Mouse (Mus musculus) midbrain, embryonic 12.5 days (tissue): ENCODE measurements at regions not wholly inside any gene's neighbourhood (a gene's known extent, or its start where the extent isn't known, plus 50 kb on each side); places are given as distances from the start of the nearest gene placed in this dataset.

Source experiments
- ATAC-seq: fragments of 200-750 bp; cut with Nextera tagmentation; 2 replicates; pipeline ENCODE4 v1.8.0; 2017; ENCODE audit warnings: low read depth, moderate TSS enrichment, moderate library complexity; ENCODE audit not compliant: low FRiP score
- H3K27ac ChIP-seq: fragments of 300-500 bp; sonication (generic); replicated peaks from 2 replicates; pipeline ENCODE4 v1.5.1; 2016; ENCODE audit warnings: mild to moderate bottlenecking
- H3K27me3 ChIP-seq: fragments of 300-500 bp; sonication (generic); 2 replicates; pipeline ENCODE4 v1.6.1; 2016; ENCODE audit warnings: mild to moderate bottlenecking
- H3K36me3 ChIP-seq: fragments of 300-500 bp; sonication (generic); 2 replicates; pipeline ENCODE4 v1.6.1; 2016
- H3K4me1 ChIP-seq: fragments of 300-500 bp; sonication (generic); 2 replicates; pipeline ENCODE4 v1.6.1; 2016
- H3K4me2 ChIP-seq: fragments of 300-500 bp; sonication (generic); replicated peaks from 2 replicates; pipeline ENCODE4 v1.6.1; 2016; ENCODE audit warnings: mild to moderate bottlenecking, moderate library complexity
- H3K4me3 ChIP-seq: fragments of 300-500 bp; sonication (generic); 2 replicates; pipeline ENCODE4 v1.5.1; 2016; ENCODE audit warnings: mild to moderate bottlenecking
- H3K9ac ChIP-seq: fragments of 300-500 bp; sonication (generic); replicated peaks from 2 replicates; pipeline ENCODE4 v1.6.1; 2016; ENCODE audit warnings: mild to moderate bottlenecking, moderate library complexity
- H3K9me3 ChIP-seq: fragments of 300-500 bp; sonication (generic); 2 replicates; pipeline ENCODE4 v1.6.1; 2016; ENCODE audit warnings: mild to moderate bottlenecking
- WGBS: fragments of 180-500 bp; shearing (Covaris S2); methylation state at CpG from one replicate; pipeline ENCODE4 v1.1.7; 2016; 5-methylcytosine and 5-hydroxymethylcytosine counted together

- Histone ChIP-seq H3K9ac (no peak overlapping the region), H3K36me3 (no peaks in the 10 kb centered on the region), H3K4me1 (no peaks in the 10 kb centered on the region), H3K27me3 (no peaks in the 10 kb centered on the region), H3K9me3 (no peaks in the 10 kb centered on the region), H3K27ac (no peak overlapping the region), H3K4me2 (no peak overlapping the region), H3K4me3 (no peak overlapping the region)
- no peak for ATAC-seq
- 90% methylated on average over 5 of the region's 5 CpGs for WGBS
These were observed 55.9 kb upstream of the Zdhhc25 start for GRCm38 (mm10) chr15:88544216-88544615.

GRCm38 (mm10) chr15:88548261-88548660 is 51.8 kb upstream of the Zdhhc25 start:
- Histone ChIP-seq H3K4me2 (no peak overlapping the region), H3K4me1 (no peaks in the 10 kb centered on the region), H3K9me3 (no peaks in the 10 kb centered on the region), H3K27ac (no peak overlapping the region), H3K36me3 (no peaks in the 10 kb centered on the region), H3K9ac (no peak overlapping the region), H3K27me3 (no peaks in the 10 kb centered on the region), H3K4me3 (no peak overlapping the region)
- WGBS, result 82% methylated on average over 6 of the region's 6 CpGs
- ATAC-seq, result no peak
